Mouse (Mus musculus) liver, embryonic 14.5 days (tissue): ENCODE measurements at regions not wholly inside any gene's neighbourhood (a gene's known extent, or its start where the extent isn't known, plus 50 kb on each side); places are given as distances from the start of the nearest gene placed in this dataset.

Source experiments
- ATAC-seq: fragments of 200-750 bp; cut with Nextera tagmentation; 2 replicates; pipeline ENCODE4 v1.8.0; 2017; ENCODE audit warnings: moderate number of reproducible peaks, mild to moderate bottlenecking, moderate library complexity; ENCODE audit not compliant: insufficient read depth
- DNase-seq, 3 experiments: peaks; one replicate each; pipeline ENCODE4 v3.0.0-alpha.2; 2012 to 2013; ENCODE audit warnings: low read depth in 3 of 3, low spot score in 3 of 3
- H3K27ac ChIP-seq: fragments of 300-500 bp; sonication (generic); 2 replicates; pipeline ENCODE4 v1.5.1; 2014; ENCODE audit warnings: moderate library complexity, mild to moderate bottlenecking, control low read depth, inconsistent platforms
- H3K27me3 ChIP-seq: fragments of 300-500 bp; sonication (generic); 2 replicates; pipeline ENCODE4 v1.6.1; 2014; ENCODE audit warnings: mild to moderate bottlenecking, low read length, moderate library complexity; ENCODE audit not compliant: control insufficient read depth, insufficient read depth
- H3K36me3 ChIP-seq: fragments of 300-500 bp; sonication (generic); replicated peaks from 2 replicates; pipeline ENCODE4 v1.6.1; 2014; ENCODE audit warnings: low read depth; ENCODE audit not compliant: control insufficient read depth, insufficient read depth
- H3K4me1 ChIP-seq, 2 experiments: fragments of 200-500 bp in 1 of 2; fragments of 300-500 bp in 1 of 2; sonication (generic) in 1 of 2; replicated peaks; 2 replicates each; pipeline ENCODE4 v1.6.1; 2012 to 2014; ENCODE audit warnings: antibody characterized with exemption in 1 of 2, inconsistent platforms in 1 of 2, low read length in 1 of 2; ENCODE audit not compliant: control insufficient read depth in 2 of 2, insufficient read depth in 2 of 2
- H3K4me2 ChIP-seq: fragments of 300-500 bp; sonication (generic); 2 replicates; pipeline ENCODE4 v1.6.1; 2014; ENCODE audit warnings: low read depth, mild to moderate bottlenecking, control low read depth, moderate library complexity
- H3K4me3 ChIP-seq, 2 experiments: fragments of 200-500 bp in 1 of 2; fragments of 300-500 bp in 1 of 2; sonication (generic) in 1 of 2; 2 replicates each; pipeline ENCODE4 v1.5.1; 2012 to 2014; ENCODE audit warnings: low read depth in 2 of 2, low read length in 2 of 2, mild to moderate bottlenecking in 2 of 2, control low read depth in 1 of 2, inconsistent platforms in 1 of 2, moderate library complexity in 1 of 2; ENCODE audit not compliant: insufficient read depth in 1 of 2
- H3K9ac ChIP-seq: fragments of 300-500 bp; sonication (generic); replicated peaks from 2 replicates; pipeline ENCODE4 v1.6.1; 2014; ENCODE audit warnings: mild to moderate bottlenecking, control low read depth, moderate library complexity
- H3K9me3 ChIP-seq: fragments of 300-500 bp; sonication (generic); 2 replicates; pipeline ENCODE4 v1.6.1; 2016; ENCODE audit warnings: low read length, mixed read lengths; ENCODE audit not compliant: control insufficient read depth
- CTCF ChIP-seq: IDR thresholded peaks from 2 replicates; pipeline ENCODE4 v1.5.1; 2016; ENCODE audit warnings: antibody characterized with exemption, low read depth, control low read depth
- EP300 ChIP-seq: IDR thresholded peaks from 2 replicates; pipeline ENCODE4 v1.6.1; 2016; ENCODE audit warnings: antibody characterized with exemption, low read depth
- WGBS: fragments of 180-500 bp; shearing (Covaris S2); extraction: QIAGEN DNeasy Blood & Tissue Kit; methylation state at CpG from one replicate; pipeline ENCODE4 v1.1.7; 2014; ENCODE audit not compliant: insufficient replicate concordance; 5-methylcytosine and 5-hydroxymethylcytosine counted together

- ATAC-seq (no peak), DNase-seq (no peak)
- 56% methylated on average over 3 of the region's 3 CpGs for WGBS
- Histone ChIP-seq H3K9ac (no peak overlapping the region), H3K4me1 (no peaks in the 10 kb centered on the region), H3K27me3 (no peaks in the 10 kb centered on the region), H3K9me3 (no peaks in the 10 kb centered on the region), H3K27ac (no peak overlapping the region), H3K36me3 (no peaks in the 10 kb centered on the region), H3K4me2 (no peak overlapping the region), H3K4me3 (no peak overlapping the region)
- no peak for TF ChIP-seq CTCF
- TF ChIP-seq EP300 = no peak
Measured at GRCm38 (mm10) chr5:15874065-15874464, 60.4 kb upstream of the Cacna2d1 start.

GRCm38 (mm10) chr5:15883004-15883403 lies 51.5 kb upstream of the Cacna2d1 start:
- TF ChIP-seq EP300 (no peak), CTCF (no peak)
- ATAC-seq = no peak

More at GRCm38 (mm10) chr5:15883004-15883403, 51.5 kb upstream of the Cacna2d1 start:
- no peak overlapping the region for H3K27ac ChIP-seq
- no peaks in the 10 kb centered on the region for H3K4me1 ChIP-seq
- no peaks in the 10 kb centered on the region for H3K27me3 ChIP-seq
- no peak overlapping the region for H3K4me2 ChIP-seq
- H3K9me3 ChIP-seq = no peaks in the 10 kb centered on the region
- H3K9ac ChIP-seq = no peak overlapping the region
- H3K4me3 ChIP-seq = no peak overlapping the region
- H3K36me3 ChIP-seq = no peaks in the 10 kb centered on the region
- DNase-seq = no peak
